Mouse (Mus musculus): ENCODE results near the gene Arid1b.

DNA sequence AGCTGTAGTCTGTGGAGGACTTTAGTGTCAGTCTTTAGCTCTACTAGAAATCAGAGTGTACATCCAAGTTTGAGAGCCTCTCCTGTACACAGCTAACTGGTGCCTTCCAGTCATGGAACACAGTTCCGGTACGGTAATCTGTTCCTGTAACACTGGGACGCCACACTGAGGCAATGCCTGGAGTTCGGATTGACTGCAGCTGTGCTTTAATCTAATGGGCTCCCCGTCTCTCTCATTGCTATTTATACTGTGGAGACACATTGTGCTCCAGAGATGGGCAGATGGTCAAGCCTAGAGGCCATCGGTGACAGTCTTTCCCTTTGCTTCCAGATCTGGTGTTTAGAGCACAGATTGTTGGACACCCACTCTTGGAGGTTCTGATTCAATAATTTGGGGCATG, 121.8 kb downstream of the Arid1b start:
- no peak for TF ChIP-seq CTCF (IDR thresholded peaks at IDR 0.05; ENCODE audit: borderline replicate concordance, control insufficient read depth, extremely low read depth, insufficient read depth, low read length, poor library complexity)
- TF ChIP-seq POLR2A (IDR thresholded peaks at IDR 0.05; ENCODE audit: control insufficient read depth, extremely low read depth, insufficient read depth, low read length, poor library complexity) = no peak
